Mouse (Mus musculus): ENCODE measurements at regions not wholly inside any gene's neighbourhood (a gene's known extent, or its start where the extent isn't known, plus 50 kb on each side); places are given as distances from the start of the nearest gene placed in this dataset.

DNA sequence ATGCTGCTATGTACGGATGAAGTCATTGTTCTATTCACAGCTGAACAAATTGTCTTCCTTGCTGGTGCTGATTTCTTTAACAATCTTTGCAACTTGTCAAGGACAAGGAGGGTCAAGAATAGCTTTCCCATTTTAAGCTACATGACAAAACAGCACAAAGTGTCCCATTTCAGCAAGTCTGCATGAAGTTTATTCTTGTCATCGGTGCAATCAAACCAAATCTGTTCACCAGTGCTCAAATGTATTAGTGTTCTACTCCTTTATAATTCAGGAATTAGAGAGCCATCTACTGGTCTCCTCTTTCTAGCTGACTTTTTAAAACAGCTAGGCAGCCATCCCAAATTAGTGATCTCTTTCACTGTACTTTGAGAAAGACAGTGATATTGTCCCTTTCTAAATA is 1040.8 kb downstream of the Galc start:
- no peak overlapping the region for H3K27ac ChIP-seq (replicated peaks)
- no peaks in the 10 kb centered on the region for H3K4me1 ChIP-seq
- H3K36me3 ChIP-seq, result no peaks in the 10 kb centered on the region
- H3K4me3 ChIP-seq (replicated peaks), result no peak overlapping the region
- no peaks in the 10 kb centered on the region for H3K27me3 ChIP-seq (replicated peaks)
- WGBS, result 55% methylated on average over 2 of the region's 2 CpGs
- no peak for ATAC-seq (ENCODE audit: low FRiP score)
- no peak overlapping the region for H3K4me2 ChIP-seq
- no peak overlapping the region for H3K9ac ChIP-seq (replicated peaks)
- H3K9me3 ChIP-seq (replicated peaks), result no peaks in the 10 kb centered on the region

DNA sequence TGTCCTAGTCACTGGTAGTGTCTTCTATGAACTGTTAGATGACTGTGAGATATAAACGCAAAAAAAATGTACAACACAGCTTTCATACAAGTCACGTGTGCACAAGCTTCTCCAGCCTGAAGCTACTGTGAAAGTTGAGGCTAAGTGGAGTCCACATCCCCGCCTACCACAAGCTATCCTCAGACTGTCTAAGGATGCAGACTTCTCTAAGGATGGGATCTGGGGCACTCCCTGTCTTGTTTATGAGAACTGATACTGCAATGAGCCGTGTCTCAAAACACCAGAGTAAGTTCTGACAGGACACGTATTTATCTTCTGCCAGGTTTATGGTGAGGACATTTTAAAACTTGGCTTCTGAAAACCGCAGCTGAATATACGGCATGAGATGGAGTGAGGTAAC is 1041.7 kb downstream of the Galc start:
- H3K9ac ChIP-seq (replicated peaks), result no peak overlapping the region
- no peak overlapping the region for H3K4me3 ChIP-seq (replicated peaks)
- H3K9me3 ChIP-seq (replicated peaks), result no peaks in the 10 kb centered on the region
- H3K27ac ChIP-seq (replicated peaks), result no peak overlapping the region
- no peaks in the 10 kb centered on the region for H3K27me3 ChIP-seq (replicated peaks)
- no peak for ATAC-seq (ENCODE audit: low FRiP score)
- WGBS, result 90% methylated on average over 7 of the region's 7 CpGs
- H3K4me1 ChIP-seq, result no peaks in the 10 kb centered on the region
- no peaks in the 10 kb centered on the region for H3K36me3 ChIP-seq
- no peak overlapping the region for H3K4me2 ChIP-seq

DNA sequence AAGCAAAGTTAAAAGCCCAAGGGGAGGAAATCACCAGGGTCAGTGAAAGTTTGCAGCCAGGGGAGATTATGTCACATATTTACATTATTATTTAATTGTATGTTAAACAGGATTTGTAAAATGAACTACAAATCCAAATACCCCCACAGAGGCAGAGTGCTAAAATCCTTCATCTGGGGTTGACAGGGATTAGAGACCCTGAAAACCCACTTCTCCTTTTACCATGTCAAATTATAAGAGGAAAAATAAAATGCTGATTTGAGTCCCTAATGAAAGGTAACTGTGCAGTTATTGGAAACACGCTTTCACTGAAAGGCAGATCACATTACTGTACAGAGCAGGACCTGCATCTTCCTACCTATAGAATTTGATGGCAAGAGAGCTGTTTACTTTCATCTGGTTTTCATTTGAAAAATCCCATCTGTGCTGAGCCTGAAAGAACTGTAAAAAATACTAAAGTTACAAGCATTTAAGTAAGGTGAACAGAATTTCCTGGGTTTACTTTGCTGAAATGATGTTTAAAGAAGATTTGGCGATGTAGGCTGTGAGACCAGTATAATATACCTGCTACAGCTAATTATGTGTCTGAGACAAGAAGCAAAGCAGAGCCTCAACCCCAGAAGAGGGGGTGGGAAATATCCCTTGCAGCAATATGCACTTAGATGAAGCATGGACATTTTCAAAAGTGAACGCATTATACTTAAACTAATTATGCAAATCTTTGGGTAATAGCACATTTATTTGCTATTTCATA is 1055.4 kb downstream of the Galc start:
- Histone ChIP-seq H3K9ac (replicated peaks) (no peak overlapping the region), H3K4me2 (no peak overlapping the region), H3K27ac (replicated peaks) (no peak overlapping the region), H3K9me3 (replicated peaks) (no peaks in the 10 kb centered on the region), H3K36me3 (no peaks in the 10 kb centered on the region), H3K4me3 (replicated peaks) (no peak overlapping the region), H3K27me3 (replicated peaks) (no peaks in the 10 kb centered on the region), H3K4me1 (no peaks in the 10 kb centered on the region)
- 75% methylated on average over 3 of the region's 3 CpGs for WGBS
- no peak for ATAC-seq (ENCODE audit: low FRiP score)

DNA sequence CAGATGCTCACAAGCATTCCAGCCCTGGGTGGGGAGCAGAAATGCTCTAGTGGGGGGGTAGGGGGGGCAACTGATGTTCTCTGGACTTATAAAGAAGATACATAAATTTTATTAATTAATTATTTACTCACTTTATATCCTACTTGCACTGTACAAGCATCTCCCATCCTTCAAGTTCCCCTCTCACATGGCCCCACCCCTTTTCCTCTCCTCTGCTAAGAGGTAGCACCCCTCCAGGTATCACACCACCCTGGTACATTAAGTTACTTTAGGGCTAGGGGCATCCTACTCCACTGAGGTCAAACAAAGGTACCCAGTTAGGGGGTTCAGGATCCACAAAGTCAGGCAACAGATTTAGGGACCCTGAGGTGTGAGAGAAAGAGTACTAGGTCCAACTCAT is 1097.4 kb downstream of the Galc start:
- H3K4me3 ChIP-seq (replicated peaks), result no peak overlapping the region

DNA sequence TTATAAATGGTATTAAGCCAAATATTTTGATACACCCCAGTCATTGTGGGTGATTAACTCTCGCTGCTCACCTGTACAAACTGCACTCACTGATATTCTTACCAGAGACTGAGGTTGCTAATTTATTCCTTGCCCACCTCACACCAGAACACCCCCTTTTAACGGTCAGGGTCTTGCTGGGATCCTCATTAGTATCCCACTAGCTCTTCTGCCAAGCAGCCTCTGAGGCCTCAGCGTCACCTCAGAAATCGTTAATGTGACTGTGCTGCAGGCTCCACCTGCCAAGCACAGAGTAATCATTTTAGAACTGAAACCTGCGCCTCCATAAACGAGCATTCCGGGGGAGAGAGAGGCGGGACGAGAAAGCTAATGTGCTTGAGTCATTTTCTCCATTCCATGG is 1097.8 kb downstream of the Galc start:
- WGBS, result 50% methylated on average over 9 of the region's 9 CpGs
- H3K4me3 ChIP-seq (replicated peaks), result no peak overlapping the region
- ATAC-seq (ENCODE audit: low FRiP score), result no peak
- no peak overlapping the region for H3K9ac ChIP-seq (replicated peaks)
- no peaks in the 10 kb centered on the region for H3K36me3 ChIP-seq
- no peaks in the 10 kb centered on the region for H3K27me3 ChIP-seq (replicated peaks)
- no peaks in the 10 kb centered on the region for H3K4me1 ChIP-seq
- H3K9me3 ChIP-seq (replicated peaks), result no peaks in the 10 kb centered on the region
- H3K27ac ChIP-seq (replicated peaks), result no peak overlapping the region
- H3K4me2 ChIP-seq, result no peak overlapping the region

More for the DNA sequence above, 1097.4 kb downstream of the Galc start:
- no peak overlapping the region for H3K4me2 ChIP-seq
- no peaks in the 10 kb centered on the region for H3K4me1 ChIP-seq
- no peaks in the 10 kb centered on the region for H3K9me3 ChIP-seq (replicated peaks)
- no peaks in the 10 kb centered on the region for H3K36me3 ChIP-seq
- H3K27ac ChIP-seq (replicated peaks), result no peak overlapping the region
- no peaks in the 10 kb centered on the region for H3K27me3 ChIP-seq (replicated peaks)
- no peak for ATAC-seq (ENCODE audit: low FRiP score)
- H3K9ac ChIP-seq (replicated peaks), result no peak overlapping the region

DNA sequence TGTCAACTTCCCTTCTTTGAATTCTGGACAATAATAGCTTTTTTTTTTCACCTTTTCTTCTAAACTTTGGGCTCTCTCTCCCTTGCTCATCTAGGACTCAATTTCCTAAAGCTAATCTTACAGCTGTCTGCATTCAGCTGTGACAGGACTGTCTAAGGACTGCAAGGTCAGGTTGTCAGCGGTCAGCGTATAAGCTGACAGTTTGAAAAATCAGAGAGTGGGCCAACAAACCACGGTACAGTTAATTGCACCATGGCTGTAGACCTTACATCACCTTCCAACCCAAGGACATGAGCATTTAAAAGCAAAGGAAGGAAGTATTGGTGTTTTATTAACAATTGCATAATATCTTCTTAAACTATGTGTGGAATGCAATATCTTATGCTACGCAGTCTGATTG is 1100.9 kb downstream of the Galc start:
- H3K4me2 ChIP-seq, result no peak overlapping the region
- no peak overlapping the region for H3K4me3 ChIP-seq (replicated peaks)
- H3K9me3 ChIP-seq (replicated peaks), result no peaks in the 10 kb centered on the region
- no peak for ATAC-seq (ENCODE audit: low FRiP score)
- no peaks in the 10 kb centered on the region for H3K36me3 ChIP-seq
- WGBS, result 83% methylated on average over 4 of the region's 4 CpGs
- H3K27ac ChIP-seq (replicated peaks), result no peak overlapping the region
- no peaks in the 10 kb centered on the region for H3K27me3 ChIP-seq (replicated peaks)
- H3K4me1 ChIP-seq, result no peaks in the 10 kb centered on the region
- H3K9ac ChIP-seq (replicated peaks), result no peak overlapping the region

DNA sequence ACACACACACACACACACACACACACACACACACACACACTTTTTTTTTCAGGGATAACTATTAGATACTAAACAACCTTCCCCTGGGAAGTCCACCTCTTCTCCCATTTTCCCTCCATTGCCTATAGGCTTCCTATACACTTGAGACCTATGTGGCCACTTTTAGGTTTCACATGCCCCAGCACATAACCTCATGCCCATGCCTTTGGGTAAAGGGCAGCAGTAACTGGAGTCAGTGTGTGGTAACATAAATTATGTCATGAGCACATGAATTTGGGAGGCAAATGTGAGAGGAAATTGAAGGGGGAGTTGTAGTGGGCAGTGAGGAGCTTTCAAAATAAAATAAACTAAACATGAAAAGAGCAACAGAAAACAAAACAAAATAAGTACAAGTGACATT is 1101.5 kb downstream of the Galc start:
- H3K27me3 ChIP-seq (replicated peaks), result no peaks in the 10 kb centered on the region
- no peak overlapping the region for H3K4me2 ChIP-seq
- no peaks in the 10 kb centered on the region for H3K4me1 ChIP-seq
- no peaks in the 10 kb centered on the region for H3K36me3 ChIP-seq
- no peak overlapping the region for H3K27ac ChIP-seq (replicated peaks)
- ATAC-seq (ENCODE audit: low FRiP score), result no peak
- H3K4me3 ChIP-seq (replicated peaks), result no peak overlapping the region
- H3K9ac ChIP-seq (replicated peaks), result no peak overlapping the region
- no peaks in the 10 kb centered on the region for H3K9me3 ChIP-seq (replicated peaks)

DNA sequence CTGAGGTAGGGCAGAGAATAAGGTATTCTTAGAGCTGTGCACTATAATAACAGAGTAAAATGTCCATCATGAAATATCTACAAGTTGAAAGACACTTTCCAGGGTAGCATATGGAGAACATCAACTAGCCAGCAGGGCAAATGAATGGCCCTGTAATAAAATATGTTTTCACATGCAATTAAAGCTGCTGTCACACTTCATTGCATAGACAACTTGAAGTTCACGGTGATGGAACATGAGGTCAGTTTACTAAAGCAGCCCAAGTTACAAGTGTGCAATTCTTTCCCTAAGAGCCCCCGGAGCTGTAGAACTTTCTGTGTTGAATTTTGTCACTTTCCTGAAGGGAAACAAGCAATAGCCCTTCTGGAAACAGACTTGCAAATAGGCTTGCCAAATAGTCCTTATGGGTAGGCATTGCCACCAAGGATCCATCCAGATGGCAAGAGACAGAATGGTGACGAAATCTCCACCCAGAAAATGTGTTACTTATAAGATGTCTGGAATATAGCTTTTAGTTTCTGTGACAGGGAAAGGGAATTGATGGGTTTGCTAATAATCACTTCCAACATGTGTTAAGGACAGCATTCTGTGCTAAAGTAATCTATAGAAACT is 1102.7 kb downstream of the Galc start:
- no peaks in the 10 kb centered on the region for H3K36me3 ChIP-seq
- 57% methylated on average over 3 of the region's 3 CpGs for WGBS
- H3K9ac ChIP-seq (replicated peaks), result no peak overlapping the region
- no peak overlapping the region for H3K4me2 ChIP-seq
- H3K27me3 ChIP-seq (replicated peaks), result no peaks in the 10 kb centered on the region
- H3K9me3 ChIP-seq (replicated peaks), result no peaks in the 10 kb centered on the region
- no peak overlapping the region for H3K27ac ChIP-seq (replicated peaks)
- no peak for ATAC-seq (ENCODE audit: low FRiP score)
- no peak overlapping the region for H3K4me3 ChIP-seq (replicated peaks)
- no peaks in the 10 kb centered on the region for H3K4me1 ChIP-seq

DNA sequence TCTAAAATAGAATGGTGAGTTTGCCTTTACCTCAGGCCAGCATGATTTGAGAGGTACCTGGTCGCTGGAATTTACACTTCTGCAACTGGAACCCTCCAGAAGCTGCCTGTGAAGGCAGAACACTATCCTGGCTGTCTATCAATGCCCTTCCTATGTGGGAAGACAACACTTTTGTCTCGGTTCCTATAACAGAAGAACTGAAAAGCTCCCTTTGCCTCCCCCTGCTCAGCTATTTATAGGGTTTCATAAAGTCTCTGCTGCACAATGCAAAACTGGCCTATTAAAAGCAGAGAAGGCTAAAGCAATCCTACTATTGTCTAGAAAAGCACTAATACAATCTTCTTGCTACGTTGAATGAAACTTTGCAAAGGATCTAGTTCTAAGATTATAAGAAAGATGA is 1116.5 kb downstream of the Galc start:
- H3K9me3 ChIP-seq (replicated peaks), result no peaks in the 10 kb centered on the region
- no peak overlapping the region for H3K4me3 ChIP-seq (replicated peaks)
- H3K9ac ChIP-seq (replicated peaks), result no peak overlapping the region
- H3K4me1 ChIP-seq, result no peaks in the 10 kb centered on the region
- no peaks in the 10 kb centered on the region for H3K27me3 ChIP-seq (replicated peaks)
- H3K4me2 ChIP-seq, result no peak overlapping the region
- no peaks in the 10 kb centered on the region for H3K36me3 ChIP-seq
- no peak for ATAC-seq (ENCODE audit: low FRiP score)
- 64% methylated on average over 3 of the region's 3 CpGs for WGBS
- H3K27ac ChIP-seq (replicated peaks), result no peak overlapping the region

DNA sequence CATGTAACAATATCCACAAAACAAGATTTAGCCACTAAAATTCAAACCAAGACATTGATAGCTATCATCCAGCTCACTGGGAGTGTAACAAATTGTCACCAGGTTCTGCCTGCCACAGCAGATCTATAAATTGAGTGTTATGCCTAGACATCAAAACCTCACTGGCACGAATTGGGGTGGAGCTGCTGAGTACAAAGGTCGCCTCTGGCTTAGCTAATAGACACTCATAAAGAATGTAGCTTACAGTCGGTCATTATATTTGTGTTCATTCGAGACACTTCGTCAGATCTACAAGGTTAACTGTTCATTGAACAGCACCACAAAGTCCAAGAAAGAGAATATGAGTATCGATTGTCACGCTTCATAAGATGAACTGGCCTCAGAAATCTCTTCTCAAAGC is 1121.3 kb downstream of the Galc start:
- Histone ChIP-seq H3K27me3 (replicated peaks) (no peaks in the 10 kb centered on the region), H3K4me3 (replicated peaks) (no peak overlapping the region), H3K9ac (replicated peaks) (no peak overlapping the region), H3K36me3 (no peaks in the 10 kb centered on the region), H3K27ac (replicated peaks) (no peak overlapping the region), H3K4me2 (no peak overlapping the region), H3K9me3 (replicated peaks) (no peaks in the 10 kb centered on the region), H3K4me1 (no peaks in the 10 kb centered on the region)
- 77% methylated on average over 7 of the region's 7 CpGs for WGBS
- ATAC-seq (ENCODE audit: low FRiP score), result no peak

DNA sequence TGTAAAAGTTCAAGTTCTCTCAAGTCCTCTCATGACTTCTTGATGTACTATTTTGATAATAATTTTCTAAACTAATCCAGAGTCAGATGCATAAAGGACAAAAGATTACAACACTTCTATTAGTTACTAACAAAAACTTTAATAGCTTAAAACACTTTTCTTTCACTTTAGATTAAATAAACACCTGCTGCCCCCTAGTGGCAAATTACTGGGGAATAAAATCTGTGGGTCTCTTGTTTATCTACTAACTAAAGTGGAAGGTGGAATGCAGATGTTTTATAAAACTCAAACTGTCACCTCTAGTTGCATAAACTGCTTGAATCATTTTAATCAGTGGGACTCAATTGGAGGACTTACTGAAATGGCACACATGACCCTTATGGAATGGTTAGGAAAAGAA is 1129.0 kb downstream of the Galc start:
- no peak overlapping the region for H3K4me2 ChIP-seq
- H3K9ac ChIP-seq (replicated peaks), result no peak overlapping the region
- H3K4me1 ChIP-seq, result no peaks in the 10 kb centered on the region
- no peak overlapping the region for H3K27ac ChIP-seq (replicated peaks)
- H3K9me3 ChIP-seq (replicated peaks), result no peaks in the 10 kb centered on the region
- H3K27me3 ChIP-seq (replicated peaks), result no peaks in the 10 kb centered on the region
- H3K36me3 ChIP-seq, result no peaks in the 10 kb centered on the region
- no peak for ATAC-seq (ENCODE audit: low FRiP score)
- no peak overlapping the region for H3K4me3 ChIP-seq (replicated peaks)

DNA sequence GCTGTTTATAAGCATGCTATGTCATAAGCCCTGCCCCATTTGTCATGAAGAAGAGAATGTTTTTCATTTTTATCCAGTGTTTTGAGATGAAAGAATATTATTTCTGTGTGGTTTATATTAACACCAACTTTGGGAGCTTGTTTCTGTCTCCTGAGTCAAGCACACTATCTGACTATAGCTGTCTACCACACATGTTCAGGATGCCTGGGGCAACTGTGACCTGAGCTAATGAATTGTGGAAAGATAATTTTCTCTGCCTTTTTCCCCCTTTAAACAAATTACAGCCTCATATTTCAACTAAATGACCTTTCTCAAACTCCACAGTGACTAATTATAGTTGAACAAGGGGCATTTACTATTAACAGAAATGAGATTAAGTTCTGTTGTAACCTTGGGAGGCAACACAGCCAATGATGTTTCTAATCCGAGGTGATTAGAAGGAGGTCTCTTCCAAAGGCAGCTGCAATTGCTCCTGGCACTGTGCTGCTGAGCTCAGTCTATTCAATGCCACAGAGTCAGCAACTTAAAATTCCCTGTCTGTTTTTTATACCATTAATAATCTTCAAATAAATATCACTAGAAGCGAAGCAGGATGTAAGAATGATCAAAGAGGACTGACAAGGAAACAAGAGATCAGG is 1168.6 kb downstream of the Galc start:
- Histone ChIP-seq H3K4me2 (no peak overlapping the region), H3K27ac (replicated peaks) (no peak overlapping the region), H3K9ac (replicated peaks) (no peak overlapping the region), H3K27me3 (replicated peaks) (no peaks in the 10 kb centered on the region), H3K4me3 (replicated peaks) (no peak overlapping the region), H3K9me3 (replicated peaks) (no peaks in the 10 kb centered on the region), H3K36me3 (no peaks in the 10 kb centered on the region), H3K4me1 (no peaks in the 10 kb centered on the region)
- WGBS, result 39% methylated on average over 2 of the region's 2 CpGs
- no peak for ATAC-seq (ENCODE audit: low FRiP score)

Measured in neural tube, embryonic 15.5 days (tissue).